Mouse (Mus musculus): ENCODE results near the gene Dapp1. TPM values are rescaled to one million over a fixed set of nuclear protein-coding genes. Genes with fewer than 3 reads are reported as not detected.
A peak's percentile ranks its signal among the peaks of the same experiment; 100 is the strongest.

Gene Dapp1
- polyA plus RNA-seq, 1 experiment from 2014 or later: 22.8 TPM

DNA sequence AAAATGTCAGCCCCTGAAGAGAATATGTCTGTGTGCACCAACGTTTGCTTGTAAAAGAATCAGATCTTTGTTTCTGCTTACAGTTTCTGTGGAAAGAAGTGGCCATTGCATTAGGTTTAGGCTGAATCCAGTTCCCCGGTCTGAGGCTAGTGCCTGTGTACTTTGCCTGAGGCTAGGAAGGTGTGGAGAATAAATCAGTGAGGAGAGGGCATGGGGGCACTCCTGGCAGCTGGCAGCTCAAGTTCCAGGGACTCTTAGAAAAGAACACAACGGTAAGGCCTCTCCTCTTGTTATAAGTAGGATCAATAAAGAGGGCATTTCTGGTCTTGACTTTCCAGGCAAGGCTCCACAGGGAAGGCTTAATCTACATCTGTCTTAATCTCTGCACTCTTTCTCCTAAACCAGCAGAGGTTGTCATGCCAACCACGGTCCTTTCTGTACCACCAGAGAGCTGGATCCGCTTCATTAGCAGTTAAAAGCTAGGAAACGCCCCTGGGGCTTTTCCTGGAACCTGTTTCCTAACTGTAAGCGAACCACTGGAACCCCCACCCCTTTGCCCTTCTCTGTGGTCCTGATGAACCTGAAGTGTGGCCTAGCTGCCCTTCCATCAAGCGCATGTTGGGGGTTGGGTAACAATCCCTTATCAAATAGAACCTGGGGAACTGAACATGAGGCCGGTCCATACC, 4.3 kb downstream of the Dapp1 start:
- 69% methylated on average over 9 of the region's 9 CpGs for WGBS

GRCm38 (mm10) chr3:137975856-137976423, 5.4 kb downstream of the Dapp1 start:
- Histone ChIP-seq H3K4me3 (ENCODE audit: low read length) (no peak overlapping the region), H3K27me3 (ENCODE audit: control insufficient read depth, insufficient read depth, low read length) (no peaks in the 10 kb centered on the region), H3K4me2 (ENCODE audit: low read depth, low read length) (no peak overlapping the region), H3K9me3 (replicated peaks; ENCODE audit: control insufficient read depth, low read length) (no peaks in the 10 kb centered on the region), H3K9ac (ENCODE audit: low read length) (no peak overlapping the region), H3K36me3 (ENCODE audit: control insufficient read depth, insufficient read depth) (no peaks in the 10 kb centered on the region), H3K4me1 (ENCODE audit: control insufficient read depth, insufficient read depth, low read length) (peaks cover 27% of the 10 kb centered on the region), H3K27ac (ENCODE audit: low read length) (no peak overlapping the region)
- ATAC-seq (replicated peaks; ENCODE audit: extremely low read depth, insufficient read depth, low FRiP score): no peak
- WGBS: 88% methylated on average over 17 of the region's 17 CpGs

More for the DNA sequence above, 4.3 kb downstream of the Dapp1 start:
- no peak overlapping the region for H3K27ac ChIP-seq (ENCODE audit: low read length)
- no peaks in the 10 kb centered on the region for H3K36me3 ChIP-seq (ENCODE audit: control insufficient read depth, insufficient read depth)
- peaks cover 26% of the 10 kb centered on the region for H3K4me1 ChIP-seq (ENCODE audit: control insufficient read depth, insufficient read depth, low read length)
- H3K4me2 ChIP-seq (ENCODE audit: low read depth, low read length): no peak overlapping the region
- H3K9me3 ChIP-seq (replicated peaks; ENCODE audit: control insufficient read depth, low read length): no peaks in the 10 kb centered on the region
- no peak for ATAC-seq (replicated peaks; ENCODE audit: extremely low read depth, insufficient read depth, low FRiP score)
- no peak overlapping the region for H3K4me3 ChIP-seq (ENCODE audit: low read length)
- H3K9ac ChIP-seq (ENCODE audit: low read length): no peak overlapping the region
- H3K27me3 ChIP-seq (ENCODE audit: control insufficient read depth, insufficient read depth, low read length): no peaks in the 10 kb centered on the region

GRCm38 (mm10) chr3:137975435-137975834, 5.9 kb downstream of the Dapp1 start:
- no peaks in the 10 kb centered on the region for H3K9me3 ChIP-seq (replicated peaks; ENCODE audit: control insufficient read depth, low read length)
- H3K27me3 ChIP-seq (ENCODE audit: control insufficient read depth, insufficient read depth, low read length): no peaks in the 10 kb centered on the region
- no peak overlapping the region for H3K9ac ChIP-seq (ENCODE audit: low read length)
- H3K27ac ChIP-seq (ENCODE audit: low read length): no peak overlapping the region
- H3K4me2 ChIP-seq (ENCODE audit: low read depth, low read length): no peak overlapping the region
- H3K4me3 ChIP-seq (ENCODE audit: low read length): no peak overlapping the region
- H3K4me1 ChIP-seq (ENCODE audit: control insufficient read depth, insufficient read depth, low read length): peaks cover 25% of the 10 kb centered on the region
- ATAC-seq (replicated peaks; ENCODE audit: extremely low read depth, insufficient read depth, low FRiP score): no peak
- no peaks in the 10 kb centered on the region for H3K36me3 ChIP-seq (ENCODE audit: control insufficient read depth, insufficient read depth)
- WGBS: 87% methylated on average over 7 of the region's 7 CpGs

- Histone ChIP-seq H3K4me3 (ENCODE audit: low read length) (no peak overlapping the region), H3K36me3 (ENCODE audit: control insufficient read depth, insufficient read depth) (no peaks in the 10 kb centered on the region), H3K9me3 (replicated peaks; ENCODE audit: control insufficient read depth, low read length) (no peaks in the 10 kb centered on the region), H3K4me1 (ENCODE audit: control insufficient read depth, insufficient read depth, low read length) (peaks cover 21% of the 10 kb centered on the region), H3K4me2 (ENCODE audit: low read depth, low read length) (no peak overlapping the region), H3K27me3 (ENCODE audit: control insufficient read depth, insufficient read depth, low read length) (no peaks in the 10 kb centered on the region), H3K9ac (ENCODE audit: low read length) (no peak overlapping the region), H3K27ac (ENCODE audit: low read length) (no peak overlapping the region; the same call in 1 of the 2 replicates)
- WGBS: 71% methylated on average over 8 of the region's 8 CpGs
- ATAC-seq (replicated peaks; ENCODE audit: extremely low read depth, insufficient read depth, low FRiP score): no peak
Measured at GRCm38 (mm10) chr3:137974306-137974705, 7.0 kb downstream of the Dapp1 start.

DNA sequence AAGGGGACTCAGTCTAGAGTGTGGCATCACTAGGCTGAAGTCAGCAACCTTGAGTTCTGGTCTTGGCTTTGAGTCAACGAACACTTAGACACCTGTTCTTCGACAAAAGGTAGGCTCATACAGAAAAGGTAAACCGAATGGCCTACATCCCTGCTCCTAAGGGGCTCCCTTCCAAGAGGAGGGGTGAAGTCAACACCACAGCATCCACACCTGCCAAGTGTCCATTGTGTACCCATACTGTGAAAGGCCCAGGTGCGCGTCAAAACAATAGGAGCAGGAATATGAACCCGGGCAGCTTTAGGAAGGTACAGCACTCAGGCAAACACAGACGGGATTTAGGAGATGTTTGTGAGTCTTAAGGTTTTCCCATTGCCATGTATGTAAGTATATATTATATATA, 8.4 kb downstream of the Dapp1 start:
- 93% methylated on average over 7 of the region's 7 CpGs for WGBS
- H3K4me1 ChIP-seq (ENCODE audit: control insufficient read depth, insufficient read depth, low read length): peaks cover 28% of the 10 kb centered on the region
- no peaks in the 10 kb centered on the region for H3K36me3 ChIP-seq (ENCODE audit: control insufficient read depth, insufficient read depth)
- H3K4me3 ChIP-seq (ENCODE audit: low read length): no peak overlapping the region
- no peak for ATAC-seq (replicated peaks; ENCODE audit: extremely low read depth, insufficient read depth, low FRiP score)
- H3K27me3 ChIP-seq (ENCODE audit: control insufficient read depth, insufficient read depth, low read length): no peaks in the 10 kb centered on the region
- no peak overlapping the region for H3K27ac ChIP-seq (ENCODE audit: low read length)
- no peak overlapping the region for H3K4me2 ChIP-seq (ENCODE audit: low read depth, low read length)
- H3K9ac ChIP-seq (ENCODE audit: low read length): no peak overlapping the region
- H3K9me3 ChIP-seq (replicated peaks; ENCODE audit: control insufficient read depth, low read length): no peaks in the 10 kb centered on the region

DNA sequence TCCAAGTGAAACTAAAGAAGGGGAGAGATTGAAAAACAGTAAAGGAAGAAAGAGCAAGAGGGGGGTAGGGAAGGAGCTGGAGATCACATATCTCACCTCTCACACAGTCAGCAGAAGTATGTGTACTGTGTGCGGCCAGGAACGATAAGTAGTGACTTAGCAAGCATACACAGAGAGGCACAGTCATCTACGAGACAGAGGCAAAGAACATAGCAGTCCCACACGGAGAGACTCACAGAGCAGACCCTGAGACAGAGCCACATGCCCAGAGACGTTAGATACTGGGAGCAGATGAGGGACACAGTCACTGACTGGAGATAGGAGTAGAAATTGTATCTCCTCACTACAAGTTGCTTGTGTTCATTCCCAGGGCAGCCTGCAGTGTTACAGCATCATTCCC, 9.1 kb downstream of the Dapp1 start:
- Histone ChIP-seq H3K4me2 (ENCODE audit: low read depth, low read length) (no peak overlapping the region), H3K4me1 (ENCODE audit: control insufficient read depth, insufficient read depth, low read length) (peaks cover 35% of the 10 kb centered on the region), H3K4me3 (ENCODE audit: low read length) (no peak overlapping the region), H3K9me3 (replicated peaks; ENCODE audit: control insufficient read depth, low read length) (no peaks in the 10 kb centered on the region), H3K27me3 (ENCODE audit: control insufficient read depth, insufficient read depth, low read length) (no peaks in the 10 kb centered on the region), H3K27ac (ENCODE audit: low read length) (peak overlapping the region; percentile 20; the same call in 1 of the 2 replicates), H3K36me3 (ENCODE audit: control insufficient read depth, insufficient read depth) (no peaks in the 10 kb centered on the region), H3K9ac (ENCODE audit: low read length) (no peak overlapping the region)
- WGBS: 48% methylated on average over 5 of the region's 5 CpGs
- ATAC-seq (replicated peaks; ENCODE audit: extremely low read depth, insufficient read depth, low FRiP score): peak; percentile 38; the same call in 1 of the 2 replicates

DNA sequence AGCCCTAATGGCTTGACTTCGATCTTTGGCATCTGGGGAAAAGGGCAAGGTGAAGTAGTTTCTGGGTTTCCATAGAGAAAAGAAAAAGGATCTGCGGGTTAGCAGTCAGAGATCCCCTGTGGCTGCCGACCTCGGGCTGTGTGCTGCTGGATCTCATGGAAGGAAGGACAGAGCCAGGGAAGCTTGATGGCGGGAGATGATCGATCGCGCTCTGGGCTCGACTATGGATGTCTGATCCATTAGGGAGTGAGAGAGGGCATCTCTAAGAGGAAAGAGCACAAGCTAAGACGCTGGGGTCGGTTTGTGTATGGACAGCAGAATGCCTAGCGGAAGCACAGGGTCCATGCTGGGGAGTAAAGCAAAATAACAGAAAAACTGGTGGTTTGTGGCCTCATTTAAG, 11.4 kb downstream of the Dapp1 start:
- no peaks in the 10 kb centered on the region for H3K27me3 ChIP-seq (ENCODE audit: control insufficient read depth, insufficient read depth, low read length)
- 0 out of 2 replicates have a peak overlapping the region, but pooled peaks have one; percentile 14 for H3K4me2 ChIP-seq (ENCODE audit: low read depth, low read length)
- H3K4me3 ChIP-seq (ENCODE audit: low read length): no peak overlapping the region
- ATAC-seq (replicated peaks; ENCODE audit: extremely low read depth, insufficient read depth, low FRiP score): no peak
- H3K36me3 ChIP-seq (ENCODE audit: control insufficient read depth, insufficient read depth): peaks cover 3% of the 10 kb centered on the region; the same call in 1 of the 2 replicates
- peaks cover 35% of the 10 kb centered on the region for H3K4me1 ChIP-seq (ENCODE audit: control insufficient read depth, insufficient read depth, low read length)
- H3K27ac ChIP-seq (ENCODE audit: low read length): peak overlapping the region; percentile 13
- 58% methylated on average over 12 of the region's 12 CpGs for WGBS
- H3K9ac ChIP-seq (ENCODE audit: low read length): peak overlapping the region; percentile 16; the same call in 1 of the 2 replicates
- no peaks in the 10 kb centered on the region for H3K9me3 ChIP-seq (replicated peaks; ENCODE audit: control insufficient read depth, low read length)

GRCm38 (mm10) chr3:137968820-137969486, 12.4 kb downstream of the Dapp1 start:
- Histone ChIP-seq H3K4me1 (ENCODE audit: control insufficient read depth, insufficient read depth, low read length) (peaks cover 35% of the 10 kb centered on the region), H3K9ac (ENCODE audit: low read length) (peak overlapping the region; percentile 31; the same call in 1 of the 2 replicates), H3K4me2 (ENCODE audit: low read depth, low read length) (peak overlapping the region; percentile 48), H3K9me3 (replicated peaks; ENCODE audit: control insufficient read depth, low read length) (no peaks in the 10 kb centered on the region), H3K36me3 (ENCODE audit: control insufficient read depth, insufficient read depth) (peaks cover 5% of the 10 kb centered on the region; the same call in 1 of the 2 replicates), H3K4me3 (ENCODE audit: low read length) (0 out of 2 replicates have a peak overlapping the region, but pooled peaks have one; percentile 4), H3K27ac (ENCODE audit: low read length) (peak overlapping the region; percentile 87), H3K27me3 (ENCODE audit: control insufficient read depth, insufficient read depth, low read length) (no peaks in the 10 kb centered on the region)
- WGBS: 18% methylated on average over 9 of the region's 9 CpGs
- no peak for ATAC-seq (replicated peaks; ENCODE audit: extremely low read depth, insufficient read depth, low FRiP score)

Measured in heart, embryonic 16.5 days (tissue).